In genomic region chr8:105543703-105544102, GRCm38 (mm10) we compare ENCODE assay signal across 13 mouse cellular contexts. TPM values are rescaled to one million over a fixed set of nuclear protein-coding genes. Genes with fewer than 3 reads are reported as not detected.
DNase-seq lines count a peak whose midpoint lies in the region; ATAC-seq and TF ChIP-seq lines count a peak whose summit lies in the region.
"Had no signal": no experiment of that assay in that cellular context is flagged by ENCODE, and none has a peak within 500 bp of the region (broad histone marks: within the 10 kb centered on the region; RNA-seq: fewer than 3 reads in every experiment).

No protein-coding gene starts in this region.

- H3K9me3 ChIP-seq in MEL (replicated peaks; ENCODE audit: insufficient read depth, low read length), result no peaks in the 10 kb centered on the region
- H3K9me3 ChIP-seq in intestine, embryonic 14.5 days (ENCODE audit: control insufficient read depth, low read length), result no peaks in the 10 kb centered on the region
- no peaks in the 10 kb centered on the region for H3K9me3 ChIP-seq in midbrain, embryonic 10.5 days (replicated peaks)
- H3K9me3 ChIP-seq: embryonic facial prominence, embryonic 12.5 days; forebrain, embryonic 12.5 days; midbrain, embryonic 12.5 days had no signal

- no peak overlapping the region for H3K4me3 ChIP-seq in kidney, adult 2 months (ENCODE audit: insufficient read depth, low read depth, low read length)
- no peak overlapping the region for H3K4me3 ChIP-seq in MEL (ENCODE audit: control insufficient read depth in 1 of 2, insufficient read depth in 1 of 2, low read depth in 2 of 2, low read length in 2 of 2)
- no peak overlapping the region for H3K4me3 ChIP-seq in intestine, embryonic 14.5 days (ENCODE audit: low read depth, low read length)
- no peak overlapping the region for H3K4me3 ChIP-seq in midbrain, embryonic 10.5 days
- H3K4me3 ChIP-seq: embryonic facial prominence, embryonic 12.5 days; forebrain, embryonic 12.5 days; left cerebral cortex, adult 2 months; midbrain, embryonic 12.5 days had no signal

- H3K27me3 ChIP-seq in kidney, adult 2 months (replicated peaks; ENCODE audit: control insufficient read depth, insufficient read depth, low read length), result no peaks in the 10 kb centered on the region
- H3K27me3 ChIP-seq in MEL (ENCODE audit: control insufficient read depth in 1 of 2, insufficient read depth in 2 of 2, low read length in 2 of 2), result no peaks in the 10 kb centered on the region
- H3K27me3 ChIP-seq in intestine, embryonic 14.5 days (replicated peaks; ENCODE audit: control insufficient read depth, insufficient read depth, low read length), result no peaks in the 10 kb centered on the region
- no peaks in the 10 kb centered on the region for H3K27me3 ChIP-seq in midbrain, embryonic 10.5 days (ENCODE audit: low read depth, poor library complexity, severe bottlenecking)
- H3K27me3 ChIP-seq: embryonic facial prominence, embryonic 12.5 days; forebrain, embryonic 12.5 days; midbrain, embryonic 12.5 days had no signal

- no peak for TF ChIP-seq POLR2A in kidney, adult 2 months (IDR thresholded peaks at IDR 0.05; ENCODE audit: low read depth, low read length)
- TF ChIP-seq POLR2A in MEL (IDR thresholded peaks at IDR 0.05; ENCODE audit: control insufficient read depth in 1 of 2, insufficient read depth in 1 of 2, low read depth in 1 of 2, low read length in 2 of 2, poor library complexity in 1 of 2), result no peak

- peak; percentile 37 for DNase-seq in kidney, adult 2 months
- DNase-seq in kidney, postnatal 14 days, result no peak
- DNase-seq in MEL (ENCODE audit: low read depth, low spot score), result peak; percentile 66
- DNase-seq in MEL-GATA-1-ER (ENCODE audit: extremely low read depth, low read depth), result peak; percentile 63
- DNase-seq in intestine, embryonic 14.5 days (ENCODE audit: low spot score), result no peak
- DNase-seq in left cerebral cortex, postnatal 4 days, result no peak
- DNase-seq in midbrain, embryonic 10.5 days (ENCODE audit: low spot score), result no peak
- DNase-seq: cerebellum, adult 9-11 months; lung, embryonic 14.5 days had no signal

- peak; percentile 71 to 75; a peak in 2 of 4 replicates for TF ChIP-seq EP300 in MEL (IDR thresholded peaks at IDR 0.05; ENCODE audit: low read depth in 1 of 2, low read length in 2 of 2)

- TF ChIP-seq RAD21 in MEL (IDR thresholded peaks at IDR 0.05; ENCODE audit: low read depth, low read length), result no peak

- peaks cover 2% of the 10 kb centered on the region; the same call in 1 of the 2 replicates for H3K79me2 ChIP-seq in MEL (ENCODE audit: control insufficient read depth, insufficient read depth, low read length, poor library complexity)

- TF ChIP-seq CTCF in kidney, adult 2 months (conservative IDR thresholded peaks at IDR 0.05; ENCODE audit: insufficient read depth, insufficient read length, low read depth, low read length), result no peak
- TF ChIP-seq CTCF in MEL (IDR thresholded peaks at IDR 0.05 in 2 of 3, conservative IDR thresholded peaks at IDR 0.05 in 1 of 3; ENCODE audit: control insufficient read depth in 1 of 3, insufficient read depth in 1 of 3, low read depth in 2 of 3, low read length in 3 of 3, poor library complexity in 1 of 3, severe bottlenecking in 1 of 3), result no peak

- no peak for ATAC-seq in intestine, embryonic 14.5 days (replicated peaks; ENCODE audit: low FRiP score, low TSS enrichment, low read depth)

- H3K36me3 ChIP-seq in kidney, adult 2 months (ENCODE audit: control insufficient read depth, insufficient read depth, low read length), result peaks cover 3% of the 10 kb centered on the region; the same call in 1 of the 2 replicates
- peaks cover 0 to 55% of the 10 kb centered on the region in 2 experiments; a peak in 3 of 4 replicates for H3K36me3 ChIP-seq in MEL (ENCODE audit: control insufficient read depth in 1 of 2, insufficient read depth in 2 of 2, low read length in 2 of 2)
- H3K36me3 ChIP-seq in intestine, embryonic 14.5 days (ENCODE audit: control insufficient read depth, insufficient read depth, low read length), result peaks cover 11% of the 10 kb centered on the region
- peaks cover 15% of the 10 kb centered on the region for H3K36me3 ChIP-seq in midbrain, embryonic 10.5 days

- H3K4me2 ChIP-seq in intestine, embryonic 14.5 days (ENCODE audit: low read length), result no peak overlapping the region
- H3K4me2 ChIP-seq: embryonic facial prominence, embryonic 12.5 days; forebrain, embryonic 12.5 days; lung, embryonic 14.5 days; midbrain, embryonic 12.5 days had no signal

- no peak overlapping the region for H3K9ac ChIP-seq in MEL (ENCODE audit: control insufficient read depth, low read depth, low read length, poor library complexity, severe bottlenecking)
- H3K9ac ChIP-seq in intestine, embryonic 14.5 days (ENCODE audit: low read length), result no peak overlapping the region
- H3K9ac ChIP-seq: embryonic facial prominence, embryonic 12.5 days; forebrain, embryonic 12.5 days; lung, embryonic 14.5 days; midbrain, embryonic 12.5 days had no signal

- WGBS in kidney, adult 2 months, result 24% methylated on average over 1 of the region's 1 CpGs
- WGBS in intestine, embryonic 14.5 days, result 38% methylated on average over 1 of the region's 1 CpGs
- 65% methylated on average over 1 of the region's 1 CpGs for WGBS in midbrain, embryonic 10.5 days

- H3K4me1 ChIP-seq in kidney, adult 2 months (ENCODE audit: control insufficient read depth, insufficient read depth, low read length), result peaks cover 38% of the 10 kb centered on the region
- H3K4me1 ChIP-seq in MEL (ENCODE audit: control insufficient read depth in 1 of 2, insufficient read depth in 2 of 2, low read length in 2 of 2), result peaks cover 32 to 50% of the 10 kb centered on the region in 2 experiments
- peaks cover 18% of the 10 kb centered on the region for H3K4me1 ChIP-seq in intestine, embryonic 14.5 days (replicated peaks; ENCODE audit: control insufficient read depth, insufficient read depth, low read length)
- no peaks in the 10 kb centered on the region; the same call in 1 of the 2 replicates for H3K4me1 ChIP-seq in midbrain, embryonic 10.5 days
- H3K4me1 ChIP-seq: midbrain, embryonic 12.5 days had no signal

- intact Hi-C loops in left cerebral cortex, postnatal 4 days (cut with DNase I), result no loop called here

- H3K27ac ChIP-seq in kidney, adult 2 months (ENCODE audit: insufficient read depth, low read depth, low read length), result peak overlapping the region; percentile 33
- peak overlapping the region; percentile 44 for H3K27ac ChIP-seq in MEL (ENCODE audit: control insufficient read depth, low read depth, low read length)
- H3K27ac ChIP-seq in intestine, embryonic 14.5 days (ENCODE audit: low read depth), result peak overlapping the region; percentile 3; the same call in 1 of the 2 replicates
- H3K27ac ChIP-seq in midbrain, embryonic 10.5 days (replicated peaks), result no peak overlapping the region
- H3K27ac ChIP-seq: embryonic facial prominence, embryonic 12.5 days; forebrain, embryonic 12.5 days; midbrain, embryonic 12.5 days had no signal

TF ChIP-seq in MEL, 35 proteins besides CTCF, POLR2A, EP300 and RAD21:
- peak; percentile 77; the same call in 1 of the 2 replicates for TF ChIP-seq MYC (IDR thresholded peaks at IDR 0.05; ENCODE audit: low read depth, low read length)
- TF ChIP-seq ETS1 (IDR thresholded peaks at IDR 0.05; ENCODE audit: low read depth, low read length), result peak; percentile 94
- TF ChIP-seq TCF12 (IDR thresholded peaks at IDR 0.05; ENCODE audit: low read depth, low read length), result peak; percentile 50
- 0 out of 2 replicates have a peak, but pooled peaks have one; percentile 32 for TF ChIP-seq TBP (IDR thresholded peaks at IDR 0.05; ENCODE audit: low read depth, low read length)
- no peak for TF ChIP-seq MAZ (IDR thresholded peaks at IDR 0.05; ENCODE audit: low read depth, low read length)
- peak; percentile 6; the same call in 1 of the 2 replicates for TF ChIP-seq MXI1 (IDR thresholded peaks at IDR 0.05; ENCODE audit: low read depth, low read length)
- TF ChIP-seq MYB (IDR thresholded peaks at IDR 0.05; ENCODE audit: low read depth, low read length), result peak; percentile 40; the same call in 1 of the 2 replicates
- peak; percentile 66; the same call in 1 of the 2 replicates for TF ChIP-seq MAFK (IDR thresholded peaks at IDR 0.05; ENCODE audit: borderline replicate concordance, low read depth, low read length)
- TF ChIP-seq GATA1 (IDR thresholded peaks at IDR 0.05; ENCODE audit: low read depth, low read length), result peak; percentile 76
- 0 out of 2 replicates have a peak, but pooled peaks have one; percentile 26 for TF ChIP-seq ELF1 (IDR thresholded peaks at IDR 0.05; ENCODE audit: low read depth, low read length)
- TF ChIP-seq HCFC1 (IDR thresholded peaks at IDR 0.05; ENCODE audit: low read depth, low read length), result no peak
- TF ChIP-seq RCOR1 (IDR thresholded peaks at IDR 0.05; ENCODE audit: low read depth, low read length), result peak; percentile 77
- no peak for TF ChIP-seq TAL1 (IDR thresholded peaks at IDR 0.05; ENCODE audit: low read length)

RNA-seq across cellular contexts. Expression of gene Atp6v0d1, which starts 22.1 kb away (rescaled TPM):
- 161 and 182 TPM in 2 replicates for polyA plus RNA-seq in kidney, adult 2 months (2012; rRNA removed)
- total RNA-seq in MEL (2012; rRNA removed), result 43.0 and 51.1 TPM in 2 replicates
- polyA plus RNA-seq in MEL (2012; ENCODE audit: insufficient read depth in 1 of 2, insufficient read length in 2 of 2, low read depth in 1 of 2, low replicate concordance in 2 of 2, missing spikeins in 1 of 2), result 10 to 100 TPM in 1 of 2 experiments, not detected in 1; 83.8 TPM
- 72.7 and 78.5 TPM in 2 replicates for polyA plus RNA-seq in intestine, embryonic 14.5 days (2014; fragmentation: Nextera tagmentation; extraction: Ambion mirVana)
- 100 to 1,000 TPM; 255 to 260 TPM for total RNA-seq in left cerebral cortex, postnatal 4 days (2021)
- polyA plus RNA-seq in midbrain, embryonic 10.5 days (2016; fragmentation: Nextera tagmentation; extraction: Ambion mirVana), result 85.4 and 101 TPM in 2 replicates

RNA-seq across cellular contexts. Expression of gene Hsd11b2, which starts 25.1 kb away (rescaled TPM):
- 310 and 336 TPM in 2 replicates for polyA plus RNA-seq in kidney, adult 2 months (2012; rRNA removed)
- 0.27 TPM in 1 of 2 replicates, not detected in the other for total RNA-seq in MEL (2012; rRNA removed)
- polyA plus RNA-seq in MEL (2012; ENCODE audit: insufficient read depth in 1 of 2, insufficient read length in 2 of 2, low read depth in 1 of 2, low replicate concordance in 2 of 2, missing spikeins in 1 of 2), result 1 to 10 TPM in 1 of 2 experiments, not detected in 1; 2.1 TPM
- 3.1 and 3.8 TPM in 2 replicates for polyA plus RNA-seq in intestine, embryonic 14.5 days (2014; fragmentation: Nextera tagmentation; extraction: Ambion mirVana)
- not detected for total RNA-seq in left cerebral cortex, postnatal 4 days (2021)
- polyA plus RNA-seq in midbrain, embryonic 10.5 days (2016; fragmentation: Nextera tagmentation; extraction: Ambion mirVana), result 28.8 and 30.2 TPM in 2 replicates
- total RNA-seq: left cerebral cortex, adult 2 months had no signal

RNA-seq across cellular contexts. Expression of gene Zdhhc1, which starts 47.0 kb away (rescaled TPM):
- polyA plus RNA-seq in kidney, adult 2 months (2012; rRNA removed), result 47.6 and 57.7 TPM in 2 replicates
- total RNA-seq in MEL (2012; rRNA removed), result 4.7 and 4.9 TPM in 2 replicates
- 10 to 100 TPM in 1 of 2 experiments, not detected in 1; 11.5 TPM for polyA plus RNA-seq in MEL (2012; ENCODE audit: insufficient read depth in 1 of 2, insufficient read length in 2 of 2, low read depth in 1 of 2, low replicate concordance in 2 of 2, missing spikeins in 1 of 2)
- 25.0 and 25.2 TPM in 2 replicates for polyA plus RNA-seq in intestine, embryonic 14.5 days (2014; fragmentation: Nextera tagmentation; extraction: Ambion mirVana)
- total RNA-seq in left cerebral cortex, postnatal 4 days (2021), result 10 to 100 TPM; 16.6 to 21.3 TPM
- 18.6 and 24.0 TPM in 2 replicates for polyA plus RNA-seq in midbrain, embryonic 10.5 days (2016; fragmentation: Nextera tagmentation; extraction: Ambion mirVana)

Comparison
In these comparisons a context has a peak if more than half of its experiments do, and no peak if none do; other contexts are left out.
1. DNase-seq: peak in kidney, adult 2 months (single experiment), MEL (single experiment) and MEL-GATA-1-ER (single experiment); none in kidney, postnatal 14 days (single experiment), intestine, embryonic 14.5 days (single experiment), left cerebral cortex, postnatal 4 days (single experiment) and midbrain, embryonic 10.5 days (single experiment).